Mouse (Mus musculus) heart, embryonic 11.5 days (tissue): ENCODE results near the gene Sertad2. TPM values are rescaled to one million over a fixed set of nuclear protein-coding genes. Genes with fewer than 3 reads are reported as not detected.
A peak's percentile ranks its signal among the peaks of the same experiment; 100 is the strongest.

Experiments used
- ATAC-seq: fragments of 200-750 bp; cut with Nextera tagmentation; replicated peaks from 2 replicates; pipeline ENCODE4 v1.8.0; 2017; ENCODE audit warnings: moderate library complexity; ENCODE audit not compliant: insufficient number of reproducible peaks, low FRiP score, low TSS enrichment
- H3K27ac ChIP-seq: fragments of 300-500 bp; sonication (generic); 2 replicates; pipeline ENCODE4 v1.5.1; 2014; ENCODE audit warnings: mild to moderate bottlenecking, low read depth, low read length
- H3K27me3 ChIP-seq: fragments of 300-500 bp; sonication (generic); 2 replicates; pipeline ENCODE4 v1.6.1; 2014; ENCODE audit warnings: mild to moderate bottlenecking, low read length, mixed read lengths; ENCODE audit not compliant: control insufficient read depth, insufficient read depth
- H3K36me3 ChIP-seq: fragments of 300-500 bp; sonication (generic); 2 replicates; pipeline ENCODE4 v1.6.1; 2014; ENCODE audit warnings: mild to moderate bottlenecking, low read length, moderate library complexity, mixed read lengths; ENCODE audit not compliant: control insufficient read depth, insufficient read depth
- H3K4me1 ChIP-seq: fragments of 300-500 bp; sonication (generic); 2 replicates; pipeline ENCODE4 v1.6.1; 2014; ENCODE audit warnings: low read length; ENCODE audit not compliant: control insufficient read depth, insufficient read depth
- H3K4me2 ChIP-seq: fragments of 300-500 bp; sonication (generic); 2 replicates; pipeline ENCODE4 v1.6.1; 2014; ENCODE audit warnings: mild to moderate bottlenecking, moderate library complexity
- H3K4me3 ChIP-seq: fragments of 300-500 bp; sonication (generic); 2 replicates; pipeline ENCODE4 v1.5.1; 2014; ENCODE audit warnings: low read depth, low read length
- H3K9ac ChIP-seq: fragments of 300-500 bp; sonication (generic); 2 replicates; pipeline ENCODE4 v1.6.1; 2014; ENCODE audit warnings: mild to moderate bottlenecking, low read depth, low read length, moderate library complexity
- H3K9me3 ChIP-seq: fragments of 300-500 bp; sonication (generic); replicated peaks from 2 replicates; pipeline ENCODE4 v1.6.1; 2016; ENCODE audit warnings: low read length; ENCODE audit not compliant: control insufficient read depth
- WGBS: fragments of 180-500 bp; shearing (Covaris S2); extraction: QIAGEN DNeasy Blood & Tissue Kit; methylation state at CpG from one replicate; pipeline ENCODE4 v1.1.7; 2014; ENCODE audit not compliant: insufficient replicate concordance; 5-methylcytosine and 5-hydroxymethylcytosine counted together
- polyA plus RNA-seq: library from polyadenylated mRNA; unstranded; fragments of >200 nt; fragmentation: Nextera tagmentation; extraction: Ambion mirVana; gene quantifications from 2 replicates; pipeline ENCODE4 v1.2.1, GENCODE M21; 2014

Sertad2 gene
- polyA plus RNA-seq, 1 experiment from 2014 or later = 29.9 TPM

- Histone ChIP-seq H3K4me1 (no peaks in the 10 kb centered on the region), H3K4me3 (no peak overlapping the region), H3K9ac (no peak overlapping the region), H3K36me3 (no peaks in the 10 kb centered on the region), H3K27me3 (no peaks in the 10 kb centered on the region), H3K27ac (no peak overlapping the region), H3K4me2 (no peak overlapping the region), H3K9me3 (no peaks in the 10 kb centered on the region)
- no peak for ATAC-seq
- 81% methylated on average over 1 of the region's 1 CpGs for WGBS
Measured at GRCm38 (mm10) chr11:20524435-20524834, 18.6 kb upstream of the Sertad2 start.

- H3K27ac ChIP-seq = no peak overlapping the region
- 77% methylated on average over 8 of the region's 8 CpGs for WGBS
- no peaks in the 10 kb centered on the region for H3K9me3 ChIP-seq
- no peaks in the 10 kb centered on the region for H3K27me3 ChIP-seq
- no peak overlapping the region for H3K9ac ChIP-seq
- H3K4me1 ChIP-seq = no peaks in the 10 kb centered on the region
- no peak overlapping the region for H3K4me2 ChIP-seq
- H3K4me3 ChIP-seq = no peak overlapping the region
- ATAC-seq = no peak
- H3K36me3 ChIP-seq = no peaks in the 10 kb centered on the region
Measured at GRCm38 (mm10) chr11:20525909-20526308, 17.1 kb upstream of the Sertad2 start.

DNA sequence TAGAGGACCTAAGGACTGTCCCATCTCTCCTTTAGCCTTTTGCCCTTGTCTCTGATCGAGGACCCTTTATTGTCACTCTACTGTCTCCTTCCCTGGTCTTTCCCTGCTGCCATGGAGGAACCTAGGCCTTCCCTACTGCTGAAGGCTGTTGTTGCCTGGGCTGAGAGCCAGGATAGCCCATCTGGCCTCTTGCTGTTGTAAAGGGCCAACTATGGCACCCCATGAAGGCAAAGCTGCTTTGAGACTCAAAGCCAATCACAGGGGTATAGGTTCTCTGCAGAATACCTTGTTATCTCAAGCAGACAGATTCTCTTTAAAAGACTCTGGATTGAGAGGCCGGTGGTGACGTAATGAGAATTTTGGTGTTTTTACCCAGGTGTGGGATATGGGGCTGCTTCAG is 15.2 kb upstream of the Sertad2 start:
- ATAC-seq = no peak
- Histone ChIP-seq H3K4me2 (no peak overlapping the region), H3K9ac (no peak overlapping the region), H3K27ac (no peak overlapping the region), H3K9me3 (no peaks in the 10 kb centered on the region), H3K36me3 (no peaks in the 10 kb centered on the region), H3K4me1 (no peaks in the 10 kb centered on the region), H3K27me3 (no peaks in the 10 kb centered on the region), H3K4me3 (no peak overlapping the region)
- 88% methylated on average over 3 of the region's 3 CpGs for WGBS

GRCm38 (mm10) chr11:20531682-20531991 is 11.4 kb upstream of the Sertad2 start:
- no peaks in the 10 kb centered on the region for H3K36me3 ChIP-seq
- H3K4me2 ChIP-seq = peak overlapping the region; percentile 80
- peak overlapping the region; percentile 81 for H3K9ac ChIP-seq
- no peaks in the 10 kb centered on the region for H3K27me3 ChIP-seq
- H3K9me3 ChIP-seq = no peaks in the 10 kb centered on the region
- H3K4me3 ChIP-seq = peak overlapping the region; percentile 52
- 7% methylated on average over 1 of the region's 1 CpGs for WGBS
- ATAC-seq = no peak
- H3K4me1 ChIP-seq = no peaks in the 10 kb centered on the region
- peak overlapping the region; percentile 83 for H3K27ac ChIP-seq

DNA sequence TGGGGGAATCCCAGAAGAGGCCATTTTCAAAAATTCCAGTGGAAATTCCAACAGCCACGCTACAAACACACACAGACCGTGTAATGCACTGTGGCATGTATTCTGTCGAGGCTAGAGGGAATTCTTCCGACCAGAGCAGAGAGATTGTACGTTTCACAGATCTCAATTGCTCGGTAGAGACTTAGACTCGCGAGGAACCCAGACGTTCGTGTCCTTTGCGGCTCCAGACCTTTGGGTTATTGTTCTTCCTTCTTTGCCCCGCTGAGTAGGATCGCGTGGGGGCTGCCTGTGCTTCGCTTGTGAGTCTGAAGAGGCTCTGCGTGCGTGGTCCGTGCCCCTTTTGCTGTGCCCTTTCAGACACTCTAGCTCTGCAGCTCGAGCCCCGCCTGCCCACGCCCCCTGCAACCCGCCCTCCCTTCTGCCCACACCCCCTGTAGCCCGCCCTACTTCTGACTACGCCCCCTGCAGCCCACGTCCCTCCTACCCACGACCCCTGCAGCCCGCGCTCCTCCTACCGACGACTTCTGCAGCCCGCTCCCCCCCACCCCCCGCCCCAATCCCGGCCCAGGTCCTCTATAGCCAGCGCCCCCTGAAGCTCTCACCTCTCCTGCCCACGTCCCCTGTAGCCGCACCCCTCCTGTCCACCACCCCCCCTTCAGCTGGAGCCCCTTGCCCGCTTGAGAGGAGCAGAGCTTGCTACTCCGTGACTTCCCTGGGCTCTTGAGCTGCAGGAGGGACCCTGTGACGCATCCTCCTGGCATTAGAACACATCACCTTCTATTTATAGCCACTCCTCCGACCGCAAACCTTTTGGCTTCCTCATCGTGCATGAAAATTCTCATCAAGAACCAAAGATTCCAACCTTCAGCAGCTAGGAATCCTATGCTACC is 10.8 kb upstream of the Sertad2 start:
- peak; percentile 85 for ATAC-seq
- H3K27ac ChIP-seq = peak overlapping the region; percentile 83
- H3K4me3 ChIP-seq = peak overlapping the region; percentile 52
- H3K27me3 ChIP-seq = no peaks in the 10 kb centered on the region
- peak overlapping the region; percentile 81 for H3K9ac ChIP-seq
- no peaks in the 10 kb centered on the region for H3K9me3 ChIP-seq
- under 1% methylated on average over 41 of the region's 42 CpGs for WGBS
- no peaks in the 10 kb centered on the region for H3K4me1 ChIP-seq
- peak overlapping the region; percentile 80 for H3K4me2 ChIP-seq
- H3K36me3 ChIP-seq = no peaks in the 10 kb centered on the region

DNA sequence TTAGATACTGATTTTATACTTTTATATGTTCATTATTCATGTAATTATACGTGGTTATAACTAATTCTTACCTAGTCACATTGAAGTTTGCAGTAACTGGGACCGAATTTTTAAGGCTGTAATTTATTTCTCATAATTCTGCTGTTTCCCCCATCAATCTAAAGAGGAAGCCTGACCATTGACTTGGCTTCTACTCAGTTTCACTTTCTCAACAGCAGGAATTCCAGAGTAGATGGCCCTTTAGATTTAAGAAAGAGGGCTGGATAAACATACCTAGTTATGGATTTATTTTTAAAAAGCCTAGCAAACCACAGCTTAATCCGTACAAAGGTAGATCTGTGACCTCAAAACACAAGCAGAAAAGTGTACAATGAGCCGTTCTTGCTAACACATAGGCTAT is 9.8 kb upstream of the Sertad2 start:
- no peaks in the 10 kb centered on the region for H3K9me3 ChIP-seq
- WGBS = 80% methylated on average over 4 of the region's 4 CpGs
- H3K4me1 ChIP-seq = no peaks in the 10 kb centered on the region
- no peak overlapping the region for H3K4me3 ChIP-seq
- no peaks in the 10 kb centered on the region for H3K36me3 ChIP-seq
- H3K27me3 ChIP-seq = no peaks in the 10 kb centered on the region
- no peak overlapping the region for H3K9ac ChIP-seq
- H3K4me2 ChIP-seq = no peak overlapping the region
- H3K27ac ChIP-seq = no peak overlapping the region
- ATAC-seq = no peak

DNA sequence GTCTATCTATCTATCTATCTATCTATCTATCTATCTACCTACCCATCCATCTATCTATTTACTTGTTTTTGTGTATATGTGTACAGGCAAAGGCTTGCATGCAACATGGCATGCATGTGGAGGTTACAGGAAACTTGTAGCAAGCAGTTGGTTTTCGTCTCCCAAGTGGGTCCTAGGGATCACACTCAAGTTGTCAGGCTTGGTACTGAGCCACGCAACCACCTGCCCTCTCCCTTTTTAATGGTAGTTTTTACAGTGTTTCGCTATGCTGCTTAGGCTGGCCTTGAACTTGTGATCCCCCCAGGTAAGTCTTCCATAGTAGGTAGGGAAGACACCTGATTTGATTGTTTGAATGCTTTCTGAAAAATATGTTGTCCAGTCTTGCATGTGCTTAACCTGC is 5.8 kb upstream of the Sertad2 start:
- Histone ChIP-seq H3K9ac (no peak overlapping the region), H3K36me3 (no peaks in the 10 kb centered on the region), H3K27ac (no peak overlapping the region), H3K27me3 (no peaks in the 10 kb centered on the region; the same call in 1 of the 2 replicates), H3K4me2 (no peak overlapping the region), H3K4me1 (no peaks in the 10 kb centered on the region), H3K4me3 (no peak overlapping the region), H3K9me3 (no peaks in the 10 kb centered on the region)
- 86% methylated on average over 3 of the region's 3 CpGs for WGBS
- no peak for ATAC-seq

DNA sequence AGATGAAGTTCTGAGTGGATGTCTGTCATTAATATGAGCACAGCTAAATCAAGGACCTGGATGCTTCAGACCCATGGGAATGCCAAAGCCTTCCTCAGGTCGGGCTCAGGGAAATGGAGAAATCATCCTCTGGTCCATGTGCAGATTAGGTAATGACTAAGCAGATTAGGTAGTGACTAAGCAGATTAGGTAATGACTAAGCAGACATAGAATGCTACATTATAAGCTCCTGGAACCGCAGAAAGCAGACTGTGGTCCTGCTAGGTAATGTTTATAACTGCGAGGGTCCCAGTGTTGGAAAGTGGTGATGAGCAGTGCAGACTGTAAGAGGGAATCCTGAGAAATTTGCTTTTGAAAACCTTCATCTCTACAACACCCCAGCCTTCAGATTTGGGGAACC is 4.6 kb upstream of the Sertad2 start:
- WGBS = 71% methylated on average over 3 of the region's 3 CpGs
- H3K4me1 ChIP-seq = no peaks in the 10 kb centered on the region; the same call in 1 of the 2 replicates
- H3K27me3 ChIP-seq = no peaks in the 10 kb centered on the region; the same call in 1 of the 2 replicates
- H3K27ac ChIP-seq = no peak overlapping the region
- H3K9ac ChIP-seq = no peak overlapping the region
- ATAC-seq = no peak
- H3K4me2 ChIP-seq = no peak overlapping the region
- no peak overlapping the region for H3K4me3 ChIP-seq
- no peaks in the 10 kb centered on the region for H3K36me3 ChIP-seq
- no peaks in the 10 kb centered on the region for H3K9me3 ChIP-seq

GRCm38 (mm10) chr11:20541280-20541679 is 1.8 kb upstream of the Sertad2 start:
- Histone ChIP-seq H3K9ac (no peak overlapping the region), H3K9me3 (no peaks in the 10 kb centered on the region), H3K36me3 (no peaks in the 10 kb centered on the region), H3K4me1 (no peaks in the 10 kb centered on the region; the same call in 1 of the 2 replicates), H3K27ac (no peak overlapping the region), H3K27me3 (no peaks in the 10 kb centered on the region; the same call in 1 of the 2 replicates), H3K4me2 (peak overlapping the region; percentile 71; the same call in 1 of the 2 replicates), H3K4me3 (no peak overlapping the region)
- ATAC-seq = no peak
- 73% methylated on average over 3 of the region's 3 CpGs for WGBS
